Mouse (Mus musculus) hindbrain, postnatal 0 days (tissue): ENCODE measurements around the gene Dlg1. TPM values are rescaled to one million over a fixed set of nuclear protein-coding genes. Genes with fewer than 3 reads are reported as not detected.
A peak's percentile ranks its signal among the peaks of the same experiment; 100 is the strongest.

Experiments used
- ATAC-seq: fragments of 200-750 bp; cut with Nextera tagmentation; 2 replicates; pipeline ENCODE4 v1.8.0; 2017; ENCODE audit warnings: mild to moderate bottlenecking, moderate TSS enrichment, moderate library complexity
- DNase-seq: peaks from one replicate; pipeline ENCODE4 v3.0.0-alpha.2; 2015; ENCODE audit warnings: low spot score
- H3K27ac ChIP-seq: fragments of 300-500 bp; sonication (generic); 2 replicates; pipeline ENCODE4 v1.5.1; 2014; ENCODE audit warnings: mild to moderate bottlenecking
- H3K27me3 ChIP-seq: fragments of 300-500 bp; sonication (generic); 2 replicates; pipeline ENCODE4 v1.6.1; 2014; ENCODE audit warnings: low read length, mixed read lengths; ENCODE audit not compliant: insufficient read depth
- H3K36me3 ChIP-seq: fragments of 300-500 bp; sonication (generic); 2 replicates; pipeline ENCODE4 v1.6.1; 2014; ENCODE audit warnings: low read length, mixed read lengths; ENCODE audit not compliant: insufficient read depth
- H3K4me1 ChIP-seq: fragments of 300-500 bp; sonication (generic); 2 replicates; pipeline ENCODE4 v1.6.1; 2014; ENCODE audit warnings: antibody characterized with exemption, low read length, mixed read lengths; ENCODE audit not compliant: insufficient read depth
- H3K4me2 ChIP-seq: fragments of 300-500 bp; sonication (generic); 2 replicates; pipeline ENCODE4 v1.6.1; 2014; ENCODE audit warnings: low read depth, mild to moderate bottlenecking, low read length, moderate library complexity, mixed read lengths
- H3K4me3 ChIP-seq: fragments of 300-500 bp; sonication (generic); 2 replicates; pipeline ENCODE4 v1.5.1; 2014; ENCODE audit warnings: low read length
- H3K9ac ChIP-seq: fragments of 300-500 bp; sonication (generic); replicated peaks from 2 replicates; pipeline ENCODE4 v1.6.1; 2014; ENCODE audit warnings: mild to moderate bottlenecking, low read length, moderate library complexity, mixed read lengths
- H3K9me3 ChIP-seq: fragments of 300-500 bp; sonication (generic); 2 replicates; pipeline ENCODE4 v1.6.1; 2016; ENCODE audit warnings: low read length, mixed read lengths
- CTCF ChIP-seq: IDR thresholded peaks from 2 replicates; pipeline ENCODE4 v1.5.1; 2016; ENCODE audit warnings: antibody characterized with exemption, control low read depth, low read depth
- WGBS: fragments of 180-500 bp; shearing (Covaris S2); extraction: QIAGEN DNeasy Blood & Tissue Kit; methylation state at CpG from one replicate; pipeline ENCODE4 v1.1.7; 2014; 5-methylcytosine and 5-hydroxymethylcytosine counted together
- polyA plus RNA-seq: library from polyadenylated mRNA; unstranded; fragments of >200 nt; fragmentation: Nextera tagmentation; extraction: Ambion mirVana; gene quantifications from 2 replicates; pipeline ENCODE4 v1.2.1, GENCODE M21; 2015
- total RNA-seq: library from RNA; depleted of rRNA; stranded (reverse); fragments of >200 nt; gene quantifications from 2 replicates; pipeline ENCODE4 v1.2.3, GENCODE M21; 2014; rRNA removed

Gene Dlg1
- total RNA-seq (21.3 and 22.7 TPM in 2 replicates), polyA plus RNA-seq (11.3 and 11.4 TPM in 2 replicates)

- DNase-seq (peak; percentile 92), ATAC-seq (peak; percentile 97)
- under 1% methylated on average over 57 of the region's 95 CpGs for WGBS
- no peaks in the 10 kb centered on the region for H3K36me3 ChIP-seq
- H3K27ac ChIP-seq = peak within 1 kb of the TSS; percentile 80
- H3K9me3 ChIP-seq = no peaks in the 10 kb centered on the region
- H3K27me3 ChIP-seq = no peaks in the 10 kb centered on the region
- H3K4me2 ChIP-seq = peak within 1 kb of the TSS; percentile 89
- peak within 1 kb of the TSS; percentile 96 for H3K4me3 ChIP-seq
- no peak for TF ChIP-seq CTCF
- H3K4me1 ChIP-seq = peaks cover 3% of the 10 kb centered on the region; the same call in 1 of the 2 replicates
- peak within 1 kb of the TSS; percentile 78 for H3K9ac ChIP-seq
These were observed at the start of gene Dlg1 for GRCm38 (mm10) chr16:31663379-31664286. Gene Dlg1 (plus strand): TSS chr16:31663443.

GRCm38 (mm10) chr16:31616382-31616781, 46.9 kb upstream of the Dlg1 start:
- TF ChIP-seq CTCF = no peak
- Histone ChIP-seq H3K4me3 (no peak overlapping the region), H3K4me2 (no peak overlapping the region), H3K27ac (no peak overlapping the region), H3K36me3 (no peaks in the 10 kb centered on the region), H3K9me3 (no peaks in the 10 kb centered on the region), H3K4me1 (peaks cover 9% of the 10 kb centered on the region), H3K9ac (no peak overlapping the region), H3K27me3 (no peaks in the 10 kb centered on the region)
- no peak for ATAC-seq
- DNase-seq = no peak
- WGBS = 92% methylated on average over 2 of the region's 2 CpGs

- Histone ChIP-seq H3K27me3 (no peaks in the 10 kb centered on the region), H3K9me3 (no peaks in the 10 kb centered on the region), H3K9ac (no peak overlapping the region), H3K4me1 (peaks cover 9% of the 10 kb centered on the region), H3K27ac (no peak overlapping the region), H3K36me3 (no peaks in the 10 kb centered on the region), H3K4me3 (no peak overlapping the region), H3K4me2 (no peak overlapping the region)
- no peak for TF ChIP-seq CTCF
- no peak for DNase-seq
- no peak for ATAC-seq
These were observed 46.1 kb upstream of the Dlg1 start for GRCm38 (mm10) chr16:31617128-31617527.

- H3K9ac ChIP-seq = no peak overlapping the region
- ATAC-seq (peak; percentile 89), DNase-seq (peak; percentile 79)
- TF ChIP-seq CTCF = no peak
- no peaks in the 10 kb centered on the region for H3K36me3 ChIP-seq
- H3K27ac ChIP-seq = peak overlapping the region; percentile 9; the same call in 1 of the 2 replicates
- H3K4me2 ChIP-seq = peak overlapping the region; percentile 31
- WGBS = 15% methylated on average over 10 of the region's 10 CpGs
- H3K4me3 ChIP-seq = no peak overlapping the region
- no peaks in the 10 kb centered on the region for H3K9me3 ChIP-seq
- no peaks in the 10 kb centered on the region for H3K27me3 ChIP-seq
- H3K4me1 ChIP-seq = peaks cover 9% of the 10 kb centered on the region
These were observed 45.3 kb upstream of the Dlg1 start for GRCm38 (mm10) chr16:31617823-31618371.

- WGBS = 57% methylated on average over 9 of the region's 9 CpGs
- Histone ChIP-seq H3K4me3 (no peak overlapping the region), H3K9me3 (no peaks in the 10 kb centered on the region), H3K27me3 (no peaks in the 10 kb centered on the region), H3K4me1 (peaks cover 9% of the 10 kb centered on the region), H3K4me2 (no peak overlapping the region), H3K27ac (no peak overlapping the region), H3K36me3 (no peaks in the 10 kb centered on the region), H3K9ac (no peak overlapping the region)
- DNase-seq = no peak
- no peak for TF ChIP-seq CTCF
- no peak for ATAC-seq
These were observed 44.6 kb upstream of the Dlg1 start for GRCm38 (mm10) chr16:31618671-31619070.

- H3K4me3 ChIP-seq = no peak overlapping the region
- H3K9ac ChIP-seq = no peak overlapping the region
- ATAC-seq (no peak), DNase-seq (no peak)
- H3K9me3 ChIP-seq = no peaks in the 10 kb centered on the region
- no peak for TF ChIP-seq CTCF
- peaks cover 9% of the 10 kb centered on the region for H3K4me1 ChIP-seq
- WGBS = 75% methylated on average over 6 of the region's 6 CpGs
- H3K4me2 ChIP-seq = no peak overlapping the region
- H3K27ac ChIP-seq = no peak overlapping the region
- H3K27me3 ChIP-seq = no peaks in the 10 kb centered on the region
- no peaks in the 10 kb centered on the region for H3K36me3 ChIP-seq
These were observed 43.4 kb upstream of the Dlg1 start for GRCm38 (mm10) chr16:31619675-31620335.
